Mouse (Mus musculus) limb, embryonic 12.5 days (tissue): Measurements from ENCODE around the gene Ubr3. TPM values are rescaled to one million over a fixed set of nuclear protein-coding genes. Genes with fewer than 3 reads are reported as not detected.
"Not testable (repeated sequence)": the region's sequence is repeated elsewhere in the genome, so short reads cannot be mapped to it uniquely, and the experiment has no call there.

Source experiments
- ATAC-seq: fragments of 200-750 bp; cut with Nextera tagmentation; 2 replicates; pipeline ENCODE4 v1.8.0; 2017; ENCODE audit warnings: low read depth, moderate TSS enrichment; ENCODE audit not compliant: insufficient number of reproducible peaks, insufficient read depth, low FRiP score, low TSS enrichment
- H3K27ac ChIP-seq: fragments of 300-500 bp; sonication (generic); 2 replicates; pipeline ENCODE4 v1.5.1; 2016; ENCODE audit warnings: mild to moderate bottlenecking, moderate library complexity
- H3K27me3 ChIP-seq: fragments of 300-500 bp; sonication (generic); 2 replicates; pipeline ENCODE4 v1.6.1; 2016; ENCODE audit warnings: mild to moderate bottlenecking, moderate library complexity
- H3K36me3 ChIP-seq: fragments of 300-500 bp; sonication (generic); 2 replicates; pipeline ENCODE4 v1.6.1; 2016; ENCODE audit warnings: mild to moderate bottlenecking, moderate library complexity
- H3K4me1 ChIP-seq: fragments of 300-500 bp; sonication (generic); replicated peaks from 2 replicates; pipeline ENCODE4 v1.6.1; 2016
- H3K4me2 ChIP-seq: fragments of 300-500 bp; sonication (generic); 2 replicates; pipeline ENCODE4 v1.6.1; 2016; ENCODE audit warnings: mild to moderate bottlenecking, moderate library complexity
- H3K4me3 ChIP-seq: fragments of 300-500 bp; sonication (generic); replicated peaks from 2 replicates; pipeline ENCODE4 v1.5.1; 2016; ENCODE audit warnings: mild to moderate bottlenecking
- H3K9ac ChIP-seq: fragments of 300-500 bp; sonication (generic); replicated peaks from 2 replicates; pipeline ENCODE4 v1.6.1; 2016; ENCODE audit warnings: mild to moderate bottlenecking, moderate library complexity
- H3K9me3 ChIP-seq: fragments of 300-500 bp; sonication (generic); 2 replicates; pipeline ENCODE4 v1.6.1; 2016; ENCODE audit warnings: mild to moderate bottlenecking, moderate library complexity
- WGBS: fragments of 180-500 bp; shearing (Covaris S2); methylation state at CpG from one replicate; pipeline ENCODE4 v1.1.7; 2016; 5-methylcytosine and 5-hydroxymethylcytosine counted together
- polyA plus RNA-seq: library from polyadenylated mRNA; unstranded; fragments of >200 nt; fragmentation: Nextera tagmentation; extraction: Ambion mirVana; gene quantifications from 2 replicates; pipeline ENCODE4 v1.2.1, GENCODE M21; 2016

Gene Ubr3
- polyA plus RNA-seq, 1 experiment from 2014 or later, result 19.1 TPM

DNA sequence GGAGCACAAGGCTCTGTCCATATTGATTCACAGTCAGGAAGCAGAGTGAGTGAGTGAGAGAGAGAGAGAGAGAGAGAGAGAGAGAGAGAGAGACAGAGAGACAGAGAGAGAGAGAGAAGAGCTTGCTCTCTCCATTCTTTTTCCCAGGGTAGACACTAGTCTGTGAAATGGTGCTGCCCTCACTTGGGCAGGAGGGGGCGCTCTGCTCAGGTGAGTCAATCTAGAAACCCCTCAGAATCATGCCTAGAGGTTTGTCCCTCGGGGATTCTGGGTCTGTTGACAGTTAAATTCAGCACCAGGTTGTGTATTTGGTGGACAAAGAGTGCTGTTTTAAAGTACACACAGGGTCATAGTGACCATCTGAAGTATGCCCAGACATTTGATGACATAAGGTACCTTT is 93.6 kb downstream of the Ubr3 start:
- Histone ChIP-seq H3K9me3 (no peaks in the 10 kb centered on the region), H3K4me2 (no peak overlapping the region), H3K9ac (no peak overlapping the region), H3K4me1 (no peaks in the 10 kb centered on the region), H3K27ac (no peak overlapping the region), H3K4me3 (no peak overlapping the region), H3K27me3 (no peaks in the 10 kb centered on the region), H3K36me3 (peaks cover 54% of the 10 kb centered on the region)
- 46% methylated on average over 2 of the region's 2 CpGs for WGBS
- ATAC-seq, result no peak

DNA sequence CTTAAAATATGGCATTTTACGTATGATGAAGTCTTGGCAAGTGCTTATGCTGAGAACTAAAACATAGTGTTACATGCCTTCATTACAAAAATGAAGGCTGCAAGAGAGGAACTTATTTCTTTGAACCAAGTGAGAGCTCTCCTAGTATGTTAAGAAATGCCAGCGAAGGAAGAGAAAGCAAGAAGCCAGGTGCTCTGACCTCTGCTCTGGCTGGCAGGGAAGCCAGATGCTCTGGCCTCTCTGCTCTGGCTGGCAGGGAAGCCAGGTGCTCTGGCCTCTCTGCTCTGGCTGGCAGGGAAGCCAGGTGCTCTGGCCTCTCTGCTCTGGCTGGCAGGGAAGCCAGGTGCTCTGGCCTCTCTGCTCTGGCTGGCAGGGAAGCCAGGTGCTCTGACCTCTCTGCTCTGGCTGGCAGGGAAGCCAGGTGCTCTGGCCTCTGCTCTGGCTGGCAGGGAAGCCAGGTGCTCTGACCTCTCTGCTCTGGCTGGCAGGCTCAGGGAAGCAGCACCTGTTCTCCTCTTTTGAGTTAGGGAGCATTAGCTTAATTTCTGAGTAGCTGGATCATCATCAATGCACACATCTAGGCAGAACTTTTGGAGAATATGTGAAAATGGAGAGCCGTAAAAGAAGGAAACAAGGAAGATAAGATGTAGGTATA is 97.2 kb downstream of the Ubr3 start:
- H3K27ac ChIP-seq, H3K4me1 ChIP-seq, H3K4me3 ChIP-seq, H3K27me3 ChIP-seq, H3K9me3 ChIP-seq, ATAC-seq, H3K9ac ChIP-seq, H3K4me2 ChIP-seq: not testable (repeated sequence)
- WGBS, result 91% methylated on average over 3 of the region's 3 CpGs
- peaks cover 70% of the 10 kb centered on the region for H3K36me3 ChIP-seq

- 55% methylated on average over 2 of the region's 2 CpGs for WGBS
- H3K9me3 ChIP-seq, result no peaks in the 10 kb centered on the region
- peaks cover 65% of the 10 kb centered on the region for H3K36me3 ChIP-seq
- no peak overlapping the region for H3K4me2 ChIP-seq
- no peak overlapping the region for H3K4me3 ChIP-seq
- no peak for ATAC-seq
- no peak overlapping the region for H3K9ac ChIP-seq
- no peaks in the 10 kb centered on the region for H3K27me3 ChIP-seq
- no peaks in the 10 kb centered on the region for H3K4me1 ChIP-seq
- H3K27ac ChIP-seq, result no peak overlapping the region
These were observed 97.7 kb downstream of the Ubr3 start for GRCm38 (mm10) chr2:69994779-69995178.

GRCm38 (mm10) chr2:69999097-69999770 is 102.2 kb downstream of the Ubr3 start:
- no peak overlapping the region for H3K4me3 ChIP-seq
- no peak for ATAC-seq
- H3K36me3 ChIP-seq, result peaks cover 58% of the 10 kb centered on the region
- H3K27ac ChIP-seq, result no peak overlapping the region
- H3K9me3 ChIP-seq, result no peaks in the 10 kb centered on the region
- H3K4me2 ChIP-seq, result no peak overlapping the region
- 90% methylated on average over 7 of the region's 7 CpGs for WGBS
- no peaks in the 10 kb centered on the region for H3K27me3 ChIP-seq
- no peaks in the 10 kb centered on the region for H3K4me1 ChIP-seq
- no peak overlapping the region for H3K9ac ChIP-seq

DNA sequence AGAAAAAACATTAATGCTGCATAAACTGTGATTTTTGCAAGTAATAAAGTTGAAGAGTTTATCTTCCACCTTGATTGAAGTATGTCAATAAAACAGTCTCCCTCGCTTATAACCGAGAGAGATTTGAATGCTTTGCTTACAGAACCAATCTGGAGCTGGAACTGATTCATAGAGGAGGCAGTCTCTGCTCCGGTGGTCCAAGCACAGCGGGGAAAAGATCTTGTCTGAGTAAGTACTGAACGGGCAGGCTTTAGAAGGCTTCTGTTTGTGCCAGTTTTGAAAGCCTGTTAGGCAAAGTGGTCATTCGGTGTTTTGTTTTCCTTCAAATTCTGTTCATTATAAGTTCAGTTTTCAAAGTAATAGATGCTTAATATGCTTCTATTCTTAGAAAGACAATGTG is 103.3 kb downstream of the Ubr3 start:
- Histone ChIP-seq H3K4me2 (no peak overlapping the region), H3K4me1 (no peaks in the 10 kb centered on the region), H3K27me3 (no peaks in the 10 kb centered on the region), H3K9me3 (no peaks in the 10 kb centered on the region), H3K4me3 (no peak overlapping the region), H3K27ac (no peak overlapping the region), H3K9ac (no peak overlapping the region), H3K36me3 (peaks cover 55% of the 10 kb centered on the region)
- no peak for ATAC-seq
- 90% methylated on average over 6 of the region's 6 CpGs for WGBS

- Histone ChIP-seq H3K4me3 (no peak overlapping the region), H3K4me2 (no peak overlapping the region), H3K27ac (no peak overlapping the region), H3K9ac (no peak overlapping the region), H3K36me3 (peaks cover 41% of the 10 kb centered on the region), H3K4me1 (no peaks in the 10 kb centered on the region), H3K9me3 (no peaks in the 10 kb centered on the region), H3K27me3 (no peaks in the 10 kb centered on the region)
- 95% methylated on average over 2 of the region's 2 CpGs for WGBS
- no peak for ATAC-seq
These were observed 109.4 kb downstream of the Ubr3 start for GRCm38 (mm10) chr2:70006492-70006891.

DNA sequence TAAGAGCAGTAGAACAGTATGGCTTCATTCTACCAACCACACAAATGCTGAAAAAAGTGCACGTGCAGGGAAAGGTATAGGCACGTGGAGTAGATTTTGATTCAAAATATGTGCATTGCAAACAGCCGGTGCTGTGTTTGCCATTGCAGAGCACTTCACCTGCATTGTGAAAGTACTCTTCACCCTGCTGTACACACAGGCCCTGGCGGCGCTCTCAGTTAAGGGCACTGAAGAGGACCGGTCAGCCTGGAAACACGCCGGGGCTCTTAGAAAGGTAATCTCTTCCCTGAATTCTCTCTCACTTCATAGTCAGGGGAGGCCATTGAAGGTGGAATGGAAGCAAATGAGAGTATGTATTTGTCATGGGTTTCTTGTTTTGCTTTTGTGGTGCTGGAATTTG is 115.9 kb downstream of the Ubr3 start:
- Histone ChIP-seq H3K9ac (no peak overlapping the region), H3K4me2 (no peak overlapping the region), H3K36me3 (peaks cover 58% of the 10 kb centered on the region), H3K4me3 (no peak overlapping the region), H3K27ac (no peak overlapping the region), H3K9me3 (no peaks in the 10 kb centered on the region), H3K4me1 (no peaks in the 10 kb centered on the region), H3K27me3 (no peaks in the 10 kb centered on the region)
- ATAC-seq, result no peak
- 92% methylated on average over 8 of the region's 8 CpGs for WGBS

GRCm38 (mm10) chr2:70018236-70018635 is 121.2 kb downstream of the Ubr3 start:
- peaks cover 76% of the 10 kb centered on the region for H3K36me3 ChIP-seq

DNA sequence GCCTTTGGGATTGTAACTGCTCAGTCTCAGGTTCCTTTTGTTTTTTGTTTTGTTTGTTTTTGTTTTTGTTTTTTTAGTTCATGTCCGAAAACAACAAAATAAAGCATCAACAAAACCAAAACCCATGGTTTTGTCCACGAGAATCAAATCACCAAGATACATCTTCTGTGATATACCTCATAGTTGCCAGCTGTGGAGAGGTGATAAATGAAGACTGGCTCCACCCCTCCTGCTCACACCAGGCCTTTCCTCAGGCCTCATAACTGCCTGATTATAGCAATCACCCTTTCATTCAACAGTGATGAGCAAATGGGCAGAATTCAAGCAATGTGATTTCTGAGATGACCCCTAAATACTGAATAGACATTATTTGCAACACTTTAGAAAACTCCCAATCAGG is 127.4 kb downstream of the Ubr3 start:
- ATAC-seq, result no peak
- no peak overlapping the region for H3K9ac ChIP-seq
- H3K4me3 ChIP-seq, result no peak overlapping the region
- H3K27ac ChIP-seq, result no peak overlapping the region
- H3K4me1 ChIP-seq, result no peaks in the 10 kb centered on the region
- no peaks in the 10 kb centered on the region for H3K27me3 ChIP-seq
- H3K36me3 ChIP-seq, result peaks cover 46% of the 10 kb centered on the region
- no peak overlapping the region for H3K4me2 ChIP-seq
- 83% methylated on average over 2 of the region's 2 CpGs for WGBS
- H3K9me3 ChIP-seq, result 0 out of 2 replicates have a peak, but pooled peaks cover 5% of the 10 kb centered on the region

More at GRCm38 (mm10) chr2:70018236-70018635, 121.2 kb downstream of the Ubr3 start:
- Histone ChIP-seq H3K4me3 (no peak overlapping the region), H3K27ac (no peak overlapping the region), H3K4me2 (no peak overlapping the region), H3K9ac (no peak overlapping the region), H3K4me1 (no peaks in the 10 kb centered on the region), H3K27me3 (no peaks in the 10 kb centered on the region), H3K9me3 (no peaks in the 10 kb centered on the region)
- ATAC-seq, result no peak
- WGBS, result 89% methylated on average over 6 of the region's 6 CpGs

- H3K36me3 ChIP-seq, result peaks cover 39% of the 10 kb centered on the region
- no peaks in the 10 kb centered on the region for H3K27me3 ChIP-seq
- no peak overlapping the region for H3K4me3 ChIP-seq
- H3K4me2 ChIP-seq, result no peak overlapping the region
- 0 out of 2 replicates have a peak, but pooled peaks cover 5% of the 10 kb centered on the region for H3K9me3 ChIP-seq
- no peak overlapping the region for H3K27ac ChIP-seq
- no peak overlapping the region for H3K9ac ChIP-seq
- 88% methylated on average over 5 of the region's 5 CpGs for WGBS
- no peaks in the 10 kb centered on the region for H3K4me1 ChIP-seq
- ATAC-seq, result no peak
These were observed 128.7 kb downstream of the Ubr3 start for GRCm38 (mm10) chr2:70025711-70026110.

DNA sequence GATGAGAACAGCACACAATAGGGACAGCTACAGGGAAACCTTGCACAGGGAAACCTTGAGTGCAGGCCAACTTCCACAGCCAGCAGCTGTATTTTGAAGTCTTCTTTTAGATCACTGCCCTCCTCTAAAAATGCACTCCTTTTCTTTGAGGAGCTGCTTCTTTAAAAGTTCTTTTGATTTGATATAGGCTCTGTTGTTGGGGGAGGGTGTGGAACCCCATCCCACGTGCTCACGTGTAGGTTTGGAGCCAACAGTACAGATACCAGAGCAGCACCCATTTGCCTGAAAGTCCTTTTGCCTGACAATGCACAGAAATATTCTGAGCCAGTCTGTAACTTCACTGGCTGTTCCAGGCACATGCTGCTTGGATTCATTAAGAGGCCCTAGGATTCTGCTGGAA is 134.4 kb downstream of the Ubr3 start:
- Histone ChIP-seq H3K9me3 (0 out of 2 replicates have a peak, but pooled peaks cover 5% of the 10 kb centered on the region), H3K27ac (no peak overlapping the region), H3K4me3 (no peak overlapping the region), H3K4me2 (no peak overlapping the region), H3K36me3 (no peaks in the 10 kb centered on the region), H3K4me1 (no peaks in the 10 kb centered on the region), H3K9ac (no peak overlapping the region), H3K27me3 (no peaks in the 10 kb centered on the region)
- 86% methylated on average over 2 of the region's 2 CpGs for WGBS
- ATAC-seq, result no peak

- no peaks in the 10 kb centered on the region for H3K36me3 ChIP-seq
- H3K9ac ChIP-seq, result no peak overlapping the region
- no peaks in the 10 kb centered on the region; the same call in 1 of the 2 replicates for H3K4me1 ChIP-seq
- no peak overlapping the region for H3K4me2 ChIP-seq
- no peak for ATAC-seq
- H3K27me3 ChIP-seq, result no peaks in the 10 kb centered on the region
- WGBS, result 69% methylated on average over 5 of the region's 5 CpGs
- no peak overlapping the region for H3K4me3 ChIP-seq
- no peak overlapping the region for H3K27ac ChIP-seq
- H3K9me3 ChIP-seq, result no peaks in the 10 kb centered on the region
These were observed 137.8 kb downstream of the Ubr3 start for GRCm38 (mm10) chr2:70034895-70035294.
